Mouse (Mus musculus) MEL (cell line): ENCODE data around the gene Kcnab1.

Experiments used
- EP300 ChIP-seq, 2 experiments: IDR thresholded peaks; 2 replicates each; pipeline ENCODE4 v1.6.1; 2011; ENCODE audit warnings: improper control_type of control experiment in 2 of 2, low read length in 2 of 2, low read depth in 1 of 2, mild to moderate bottlenecking in 1 of 2
- MXI1 ChIP-seq: IDR thresholded peaks from 2 replicates; pipeline ENCODE4 v1.6.1; 2011; ENCODE audit warnings: mild to moderate bottlenecking, low read depth, low read length, improper control_type of control experiment
- ZNF384 ChIP-seq: IDR thresholded peaks from 2 replicates; pipeline ENCODE4 v1.6.1; 2012; ENCODE audit warnings: low read depth, mild to moderate bottlenecking, inconsistent platforms, low read length, improper control_type of control experiment

GRCm38 (mm10) chr3:65316738-65317137 is 207.6 kb downstream of the Kcnab1 start:
- TF ChIP-seq MXI1 (no peak), ZNF384 (no peak), EP300 (IDR thresholded peaks at IDR 0.05; ENCODE audit: low read depth in 1 of 2, low read length in 2 of 2) (no peak)
